Mouse (Mus musculus): ENCODE measurements at regions not wholly inside any gene's neighbourhood (a gene's known extent, or its start where the extent isn't known, plus 50 kb on each side); places are given as distances from the start of the nearest gene placed in this dataset.

GRCm38 (mm10) chr13:44328416-44328815, 400.9 kb upstream of the Jarid2 start:
- Histone ChIP-seq H3K9ac (ENCODE audit: low read length) (no peak overlapping the region), H3K4me1 (replicated peaks; ENCODE audit: control insufficient read depth, insufficient read depth) (no peaks in the 10 kb centered on the region), H3K4me3 (ENCODE audit: low read depth, low read length) (no peak overlapping the region), H3K27ac (replicated peaks) (no peak overlapping the region), H3K4me2 (replicated peaks; ENCODE audit: low read depth) (no peak overlapping the region), H3K27me3 (ENCODE audit: control insufficient read depth, insufficient read depth, low read length) (no peaks in the 10 kb centered on the region), H3K36me3 (ENCODE audit: control insufficient read depth, insufficient read depth, low read length) (no peaks in the 10 kb centered on the region), H3K9me3 (ENCODE audit: control insufficient read depth, low read length) (no peaks in the 10 kb centered on the region)
- TF ChIP-seq EP300 (optimal IDR thresholded peaks at IDR 0.05): no peak
- DNase-seq (ENCODE audit: low spot score) (no peak), ATAC-seq (ENCODE audit: low FRiP score, low TSS enrichment) (no peak)
- 81% methylated on average over 8 of the region's 8 CpGs for WGBS

- no peak overlapping the region for H3K27ac ChIP-seq (replicated peaks)
- no peak overlapping the region for H3K4me2 ChIP-seq (replicated peaks; ENCODE audit: low read depth)
- H3K9me3 ChIP-seq (ENCODE audit: control insufficient read depth, low read length): no peaks in the 10 kb centered on the region
- no peaks in the 10 kb centered on the region for H3K36me3 ChIP-seq (ENCODE audit: control insufficient read depth, insufficient read depth, low read length)
- WGBS: 69% methylated on average over 4 of the region's 4 CpGs
- H3K4me3 ChIP-seq (ENCODE audit: low read depth, low read length): no peak overlapping the region
- ATAC-seq (ENCODE audit: low FRiP score, low TSS enrichment) (no peak), DNase-seq (ENCODE audit: low spot score) (no peak)
- no peak for TF ChIP-seq EP300 (optimal IDR thresholded peaks at IDR 0.05)
- no peak for TF ChIP-seq CTCF (IDR thresholded peaks at IDR 0.05; ENCODE audit: low read depth)
- no peaks in the 10 kb centered on the region for H3K4me1 ChIP-seq (replicated peaks; ENCODE audit: control insufficient read depth, insufficient read depth)
- H3K9ac ChIP-seq (ENCODE audit: low read length): no peak overlapping the region
- H3K27me3 ChIP-seq (ENCODE audit: control insufficient read depth, insufficient read depth, low read length): no peaks in the 10 kb centered on the region
Observed at GRCm38 (mm10) chr13:44329161-44329560, 400.1 kb upstream of the Jarid2 start.

- Histone ChIP-seq H3K9me3 (ENCODE audit: control insufficient read depth, low read length) (no peaks in the 10 kb centered on the region), H3K36me3 (ENCODE audit: control insufficient read depth, insufficient read depth, low read length) (no peaks in the 10 kb centered on the region), H3K27me3 (ENCODE audit: control insufficient read depth, insufficient read depth, low read length) (no peaks in the 10 kb centered on the region), H3K9ac (ENCODE audit: low read length) (no peak overlapping the region), H3K27ac (replicated peaks) (no peak overlapping the region), H3K4me3 (ENCODE audit: low read depth, low read length) (no peak overlapping the region), H3K4me1 (replicated peaks; ENCODE audit: control insufficient read depth, insufficient read depth) (no peaks in the 10 kb centered on the region), H3K4me2 (replicated peaks; ENCODE audit: low read depth) (no peak overlapping the region)
- 67% methylated on average over 10 of the region's 10 CpGs for WGBS
- DNase-seq (ENCODE audit: low spot score): no peak
- no peak for ATAC-seq (ENCODE audit: low FRiP score, low TSS enrichment)
- TF ChIP-seq CTCF (IDR thresholded peaks at IDR 0.05; ENCODE audit: low read depth) (no peak), EP300 (optimal IDR thresholded peaks at IDR 0.05) (no peak)
Observed at GRCm38 (mm10) chr13:44329701-44330100, 399.6 kb upstream of the Jarid2 start.

- 70% methylated on average over 11 of the region's 11 CpGs for WGBS
- no peak for ATAC-seq (ENCODE audit: low FRiP score, low TSS enrichment)
- H3K4me1 ChIP-seq (replicated peaks; ENCODE audit: control insufficient read depth, insufficient read depth): no peaks in the 10 kb centered on the region
Observed at GRCm38 (mm10) chr13:44332716-44333240, 396.5 kb upstream of the Jarid2 start.

GRCm38 (mm10) chr13:44339061-44339741, 390.1 kb upstream of the Jarid2 start:
- Histone ChIP-seq H3K4me3 (ENCODE audit: low read depth, low read length) (no peak overlapping the region), H3K27ac (replicated peaks) (no peak overlapping the region), H3K27me3 (ENCODE audit: control insufficient read depth, insufficient read depth, low read length) (no peaks in the 10 kb centered on the region), H3K4me2 (replicated peaks; ENCODE audit: low read depth) (no peak overlapping the region), H3K9ac (ENCODE audit: low read length) (no peak overlapping the region), H3K4me1 (replicated peaks; ENCODE audit: control insufficient read depth, insufficient read depth) (no peaks in the 10 kb centered on the region), H3K36me3 (ENCODE audit: control insufficient read depth, insufficient read depth, low read length) (no peaks in the 10 kb centered on the region), H3K9me3 (ENCODE audit: control insufficient read depth, low read length) (no peaks in the 10 kb centered on the region)
- no peak for TF ChIP-seq EP300 (optimal IDR thresholded peaks at IDR 0.05)
- TF ChIP-seq CTCF (IDR thresholded peaks at IDR 0.05; ENCODE audit: low read depth): no peak
- no peak for ATAC-seq (ENCODE audit: low FRiP score, low TSS enrichment)
- no peak for DNase-seq (ENCODE audit: low spot score)
- WGBS: 46% methylated on average over 6 of the region's 6 CpGs

More at GRCm38 (mm10) chr13:44332716-44333240, 396.5 kb upstream of the Jarid2 start:
- H3K27me3 ChIP-seq (ENCODE audit: control insufficient read depth, insufficient read depth, low read length): no peaks in the 10 kb centered on the region
- no peak overlapping the region for H3K9ac ChIP-seq (ENCODE audit: low read length)
- no peak for TF ChIP-seq CTCF (IDR thresholded peaks at IDR 0.05; ENCODE audit: low read depth)
- TF ChIP-seq EP300 (optimal IDR thresholded peaks at IDR 0.05): no peak
- no peak for DNase-seq (ENCODE audit: low spot score)
- no peak overlapping the region for H3K4me2 ChIP-seq (replicated peaks; ENCODE audit: low read depth)
- no peaks in the 10 kb centered on the region for H3K9me3 ChIP-seq (ENCODE audit: control insufficient read depth, low read length)
- H3K36me3 ChIP-seq (ENCODE audit: control insufficient read depth, insufficient read depth, low read length): no peaks in the 10 kb centered on the region
- H3K27ac ChIP-seq (replicated peaks): no peak overlapping the region
- H3K4me3 ChIP-seq (ENCODE audit: low read depth, low read length): no peak overlapping the region

GRCm38 (mm10) chr13:44345094-44345493, 384.2 kb upstream of the Jarid2 start:
- ATAC-seq (ENCODE audit: low FRiP score, low TSS enrichment): no peak

More at GRCm38 (mm10) chr13:44345094-44345493, 384.2 kb upstream of the Jarid2 start:
- no peak for TF ChIP-seq CTCF (IDR thresholded peaks at IDR 0.05; ENCODE audit: low read depth)
- TF ChIP-seq EP300 (optimal IDR thresholded peaks at IDR 0.05): no peak
- H3K27ac ChIP-seq (replicated peaks): no peak overlapping the region
- no peaks in the 10 kb centered on the region for H3K27me3 ChIP-seq (ENCODE audit: control insufficient read depth, insufficient read depth, low read length)
- H3K4me2 ChIP-seq (replicated peaks; ENCODE audit: low read depth): no peak overlapping the region
- no peak overlapping the region for H3K4me3 ChIP-seq (ENCODE audit: low read depth, low read length)
- H3K9me3 ChIP-seq (ENCODE audit: control insufficient read depth, low read length): no peaks in the 10 kb centered on the region
- no peaks in the 10 kb centered on the region for H3K36me3 ChIP-seq (ENCODE audit: control insufficient read depth, insufficient read depth, low read length)
- no peak overlapping the region for H3K9ac ChIP-seq (ENCODE audit: low read length)
- 88% methylated on average over 6 of the region's 6 CpGs for WGBS
- no peaks in the 10 kb centered on the region for H3K4me1 ChIP-seq (replicated peaks; ENCODE audit: control insufficient read depth, insufficient read depth)
- no peak for DNase-seq (ENCODE audit: low spot score)

Measured in stomach, postnatal 0 days (tissue).